Mouse (Mus musculus) testis, postnatal 14 days (tissue): ENCODE results near the gene Ndel1.

Experiments used
- DNase-seq: peaks from one replicate; pipeline ENCODE4 v3.0.0; 2021; ENCODE audit warnings: low spot score

The Ndel1 gene

DNA sequence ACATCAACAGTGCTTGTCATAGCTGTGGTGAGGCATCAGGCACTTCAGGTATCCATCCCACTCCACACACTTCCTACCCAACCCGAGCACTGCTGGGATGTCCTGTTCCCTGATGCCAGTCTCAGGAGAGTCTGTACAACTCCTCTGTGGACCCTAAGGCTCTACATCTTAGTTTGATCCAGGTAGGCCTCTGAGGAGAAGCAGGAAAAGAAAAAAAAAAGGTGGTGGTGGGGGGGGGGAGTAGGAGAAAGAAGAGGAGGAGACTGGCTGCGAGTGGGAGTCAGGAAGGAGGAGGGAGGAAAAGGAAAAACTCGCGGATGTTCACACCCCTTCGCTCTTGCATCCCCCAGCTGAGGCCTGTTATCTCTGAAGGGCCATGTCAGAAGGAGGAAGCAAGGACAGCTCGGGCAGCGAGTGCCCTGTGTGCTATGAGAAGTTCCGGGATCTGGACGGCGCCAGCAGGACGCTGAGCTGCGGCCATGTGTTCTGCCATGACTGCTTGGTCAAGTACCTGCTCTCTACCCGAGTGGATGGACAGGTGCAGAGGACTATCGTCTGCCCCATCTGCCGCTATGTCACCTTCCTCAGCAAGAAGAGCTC lies 20.7 kb upstream of the Ndel1 start:
- DNase-seq, result no peak

DNA sequence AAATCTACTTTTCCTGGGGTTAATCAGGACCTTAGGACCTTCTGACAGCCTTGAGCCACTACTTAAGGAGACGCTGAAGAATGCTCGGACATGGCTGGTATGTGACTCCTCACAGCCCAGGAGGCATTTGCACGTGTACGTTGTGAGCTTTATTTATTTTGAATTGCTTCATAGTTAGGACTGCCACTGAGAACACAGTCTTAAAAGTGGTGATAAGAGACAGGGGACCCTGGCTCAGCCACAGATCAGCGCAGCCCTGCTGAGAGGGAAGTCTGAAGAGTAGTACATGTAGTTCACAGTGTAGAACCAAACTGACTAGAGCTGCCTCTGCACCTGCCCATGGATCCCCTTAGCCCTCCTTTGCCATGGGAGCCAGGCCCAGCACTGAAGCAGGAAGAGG lies 20.2 kb upstream of the Ndel1 start:
- DNase-seq, result no peak

DNA sequence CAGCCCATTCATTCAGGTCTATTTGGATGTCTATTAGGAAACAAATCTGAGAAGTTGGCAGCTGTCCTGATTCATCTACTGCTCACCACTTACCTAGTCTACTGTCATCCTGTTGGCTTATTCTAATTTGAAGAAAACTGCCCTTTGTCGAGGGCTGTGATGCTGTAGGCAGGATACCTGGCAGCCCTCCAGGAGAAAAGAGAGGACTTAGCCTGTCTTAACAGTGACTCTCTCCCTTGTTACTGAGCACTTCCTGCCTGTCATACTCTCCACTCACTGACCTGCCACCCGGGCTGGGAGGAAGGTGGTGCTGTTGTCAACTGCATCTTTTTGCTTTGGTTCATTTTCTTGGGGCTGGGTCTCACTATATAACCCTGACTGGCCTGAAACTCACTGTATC lies 19.0 kb upstream of the Ndel1 start:
- DNase-seq, result no peak

DNA sequence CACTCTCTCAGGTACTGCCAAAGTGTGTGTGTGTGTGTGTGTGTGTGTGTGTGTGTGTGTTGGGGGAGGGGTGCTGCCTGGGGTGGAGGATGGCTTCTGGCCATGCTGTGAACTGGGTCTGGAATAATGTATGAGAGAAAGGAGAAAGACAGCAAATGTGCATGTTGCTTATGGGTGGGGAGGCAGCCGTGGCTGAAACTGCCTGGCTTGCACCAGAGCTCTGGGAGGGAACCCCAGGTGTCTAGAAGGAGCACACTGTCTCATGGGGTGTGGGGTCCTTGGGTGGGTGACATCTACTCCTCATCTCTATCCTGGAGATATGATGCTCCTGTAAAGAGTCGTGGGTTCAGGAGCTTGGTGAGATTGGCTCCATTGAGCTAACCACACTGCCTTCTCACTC lies 17.0 kb upstream of the Ndel1 start:
- no peak for DNase-seq

DNA sequence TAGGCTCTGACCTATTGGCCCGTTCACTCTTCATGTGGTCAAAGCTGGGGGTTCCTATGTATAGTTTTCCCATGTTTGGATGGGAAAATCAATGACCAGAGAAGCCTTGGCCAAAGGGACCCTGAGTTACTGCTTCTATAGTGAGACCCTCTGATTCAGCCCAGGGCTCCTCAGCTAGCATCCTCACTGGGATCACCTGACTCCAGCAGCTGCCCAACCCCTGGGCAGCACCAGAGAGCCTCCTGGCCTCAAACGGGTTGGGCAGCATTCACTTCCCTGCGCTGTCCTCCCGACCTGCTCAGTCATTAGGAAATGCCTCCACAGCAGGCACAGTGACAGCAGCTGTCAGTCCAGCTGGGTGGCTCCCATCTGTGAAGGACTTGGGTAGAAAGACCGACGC lies 16.6 kb upstream of the Ndel1 start, which contains the start of gene Rnf222:
Gene Rnf222 (plus strand): TSS at position 301 of the 400 bp plus-strand sequence.
- no peak for DNase-seq

DNA sequence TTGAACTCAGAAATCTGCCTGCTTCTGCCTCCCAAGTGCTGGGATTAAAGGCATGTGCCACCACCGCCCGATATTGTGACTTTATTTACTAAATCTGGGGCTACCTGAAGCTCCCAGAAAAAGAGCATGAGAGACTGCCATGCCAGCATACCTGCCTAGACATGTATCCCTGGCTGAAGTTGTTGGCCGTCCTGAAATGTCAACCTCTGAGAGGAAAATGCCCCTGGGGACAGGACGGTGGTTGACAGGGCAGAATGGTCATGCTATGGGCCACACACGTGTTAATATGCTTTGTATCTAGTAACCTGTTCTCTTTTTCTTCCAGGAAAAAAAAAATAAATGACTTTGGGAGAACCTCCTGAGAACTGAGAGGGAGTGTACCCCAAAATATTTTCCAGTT lies 14.4 kb upstream of the Ndel1 start:
- DNase-seq, result no peak

DNA sequence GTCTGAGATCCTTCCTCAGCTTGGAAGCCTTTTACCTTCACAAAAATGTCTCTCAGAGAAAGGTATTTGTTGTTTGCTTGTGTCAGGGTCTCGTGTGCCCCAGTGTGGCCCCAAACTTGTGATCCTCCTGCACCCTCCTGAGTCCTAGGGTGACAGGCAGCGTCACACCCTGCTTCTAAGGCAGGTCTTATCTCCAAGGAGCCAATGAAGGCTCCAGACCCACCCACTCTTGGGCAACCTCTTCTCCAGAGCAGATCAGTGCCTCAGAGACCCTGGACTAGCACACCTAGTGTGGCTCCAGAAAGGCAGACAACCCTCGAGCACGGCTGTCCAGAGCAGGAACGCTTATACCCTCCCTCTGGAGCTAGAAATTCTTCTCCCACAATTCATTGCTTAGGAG lies 12.7 kb upstream of the Ndel1 start:
- DNase-seq, result no peak

DNA sequence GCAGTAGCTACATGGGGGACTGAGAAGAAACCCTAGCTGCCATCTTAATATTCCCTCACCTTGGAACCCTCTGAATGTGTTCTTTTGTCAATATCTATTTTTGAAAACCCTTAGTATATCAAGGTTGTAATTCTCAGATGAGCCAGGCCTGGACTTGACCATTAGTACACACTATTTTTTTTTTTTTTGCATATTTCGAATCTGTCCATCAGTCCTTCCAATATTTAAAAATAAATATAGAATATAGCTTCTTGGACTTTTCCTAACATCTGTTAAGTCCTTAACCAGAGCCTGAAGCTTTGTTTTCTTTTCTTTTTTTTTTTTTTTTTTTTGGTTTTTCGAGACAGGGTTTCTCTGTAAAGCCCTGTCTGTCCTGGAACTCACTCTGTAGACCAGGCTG lies 12.2 kb upstream of the Ndel1 start:
- DNase-seq, result no peak

DNA sequence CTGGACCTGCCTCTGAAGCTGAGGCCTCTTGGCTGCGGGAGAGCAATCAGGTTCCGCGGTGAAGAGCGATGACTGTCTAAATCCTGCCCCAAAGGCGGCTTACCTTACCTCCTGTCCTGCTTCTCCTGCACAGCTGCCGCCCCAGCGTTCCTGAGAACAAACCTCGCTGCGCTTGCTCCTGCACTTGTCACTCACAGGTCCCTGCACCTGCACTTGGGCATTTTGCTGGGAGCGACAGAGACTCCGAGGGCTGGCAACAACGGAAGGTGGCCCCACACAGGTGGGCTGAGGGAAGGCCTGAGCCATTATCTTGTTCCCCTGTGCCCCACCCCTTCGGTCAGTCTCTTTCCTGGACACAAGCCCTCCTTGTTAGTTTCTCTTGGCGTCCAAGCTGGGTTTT lies 10.4 kb upstream of the Ndel1 start:
- DNase-seq, result no peak

DNA sequence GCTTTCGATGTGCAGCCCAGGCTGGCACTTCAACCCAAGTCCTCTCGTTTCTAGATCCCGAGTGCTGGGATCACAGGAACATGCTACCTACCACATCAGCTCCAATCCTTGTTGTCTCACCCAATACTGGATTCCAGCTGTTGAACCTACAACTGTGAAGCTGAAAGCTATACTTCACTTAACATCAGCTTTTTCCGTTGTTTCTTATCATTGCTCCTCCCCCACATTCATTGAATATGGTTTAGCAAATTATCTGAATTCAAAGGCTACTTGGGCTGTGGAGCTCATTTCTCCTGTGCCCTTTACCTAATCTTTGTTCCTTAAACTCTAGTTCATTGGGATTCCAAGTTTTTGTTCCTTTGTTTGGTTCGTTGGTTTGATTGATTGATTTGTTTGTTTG lies 7.2 kb upstream of the Ndel1 start:
- no peak for DNase-seq

DNA sequence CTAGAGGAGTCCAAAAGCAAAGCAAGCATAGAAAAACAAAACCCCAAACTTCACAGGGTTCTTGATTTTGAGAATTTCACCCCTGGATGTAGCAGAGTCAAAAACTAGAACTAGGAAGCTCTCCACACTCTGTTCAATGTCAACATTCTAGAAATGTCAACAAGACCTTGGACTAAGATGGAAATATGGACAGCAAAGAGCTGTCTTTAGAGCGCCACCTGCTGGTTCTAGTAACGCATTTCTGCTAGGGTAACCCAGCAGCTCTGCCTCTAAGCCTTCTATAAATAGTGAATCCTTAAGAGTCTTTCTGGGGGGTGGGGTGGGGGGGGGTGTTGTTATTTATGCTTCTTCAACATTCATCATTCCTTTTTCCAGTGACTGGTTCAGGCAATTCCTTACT lies 3.2 kb upstream of the Ndel1 start:
- no peak for DNase-seq

DNA sequence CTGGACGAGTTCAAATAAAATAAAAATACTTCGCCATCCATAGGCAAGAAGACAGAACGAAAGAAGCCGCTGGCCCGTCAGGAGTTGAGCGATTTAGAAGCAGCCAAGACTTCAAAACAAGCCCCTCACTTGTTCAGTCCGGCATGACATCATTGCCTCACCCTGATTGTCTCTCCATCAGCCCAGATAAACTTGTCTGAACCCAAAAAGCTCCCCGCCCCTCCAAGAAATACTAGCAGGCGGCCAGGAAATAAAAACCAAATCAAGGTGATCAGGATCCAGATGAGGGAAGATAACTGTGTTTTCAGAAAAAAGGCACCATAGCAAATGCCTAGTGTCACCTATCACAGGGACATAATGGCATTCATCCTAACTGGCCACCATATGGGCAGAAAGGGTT lies 381 bp downstream of the Ndel1 start:
- no peak for DNase-seq

DNA sequence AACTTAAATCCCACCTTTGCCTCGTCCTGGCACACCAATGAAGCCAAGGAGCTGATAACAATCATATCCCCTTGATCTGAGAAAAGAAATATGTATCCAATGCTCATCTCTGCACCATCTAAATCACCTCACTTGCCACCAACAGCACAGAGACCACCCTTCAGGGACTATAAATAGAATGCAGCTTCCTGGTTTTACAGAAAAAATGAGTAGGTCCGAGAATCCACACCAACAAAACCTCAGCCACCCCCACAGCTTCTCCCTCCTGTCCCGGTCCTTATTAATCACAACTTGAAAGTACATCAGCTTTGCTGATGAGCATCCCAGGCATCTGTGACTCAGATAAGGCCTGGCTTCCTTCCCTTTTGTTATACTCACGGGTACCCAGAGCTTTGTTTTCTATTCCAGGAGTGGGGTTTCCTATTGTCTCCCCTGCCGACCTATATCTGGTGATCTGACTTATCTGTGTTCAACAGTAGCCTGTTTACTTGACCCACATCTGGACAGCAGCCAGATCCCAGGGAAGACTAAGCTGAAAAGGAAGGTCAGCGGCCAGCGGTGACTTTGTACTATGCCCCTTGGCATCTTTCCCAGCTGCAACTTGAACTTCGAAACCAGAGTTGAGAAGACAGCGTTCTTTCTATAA lies 7.0 kb downstream of the Ndel1 start:
- peak; percentile 75 for DNase-seq

DNA sequence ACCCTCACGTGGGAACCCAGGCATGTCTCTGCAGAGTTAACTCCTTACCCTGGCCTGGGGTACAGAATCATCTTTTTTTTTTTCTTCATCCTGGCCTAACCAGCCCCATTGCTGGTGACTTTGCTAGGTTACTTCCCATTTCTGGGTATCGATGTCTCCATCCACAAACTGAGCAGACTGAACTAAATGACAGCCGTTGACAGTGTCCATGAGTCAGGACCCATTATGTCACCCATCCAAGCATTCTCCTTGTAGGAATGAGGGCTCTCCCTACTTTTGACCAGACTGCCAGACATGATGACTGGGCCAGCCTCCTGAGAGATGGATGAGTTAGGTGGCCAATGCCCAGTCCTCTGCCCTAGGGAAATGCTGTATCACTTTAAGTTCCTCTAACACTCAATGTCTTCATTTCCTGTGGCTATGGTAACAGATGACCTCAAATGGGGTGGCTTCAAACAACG lies 8.0 kb downstream of the Ndel1 start:
- DNase-seq, result no peak

DNA sequence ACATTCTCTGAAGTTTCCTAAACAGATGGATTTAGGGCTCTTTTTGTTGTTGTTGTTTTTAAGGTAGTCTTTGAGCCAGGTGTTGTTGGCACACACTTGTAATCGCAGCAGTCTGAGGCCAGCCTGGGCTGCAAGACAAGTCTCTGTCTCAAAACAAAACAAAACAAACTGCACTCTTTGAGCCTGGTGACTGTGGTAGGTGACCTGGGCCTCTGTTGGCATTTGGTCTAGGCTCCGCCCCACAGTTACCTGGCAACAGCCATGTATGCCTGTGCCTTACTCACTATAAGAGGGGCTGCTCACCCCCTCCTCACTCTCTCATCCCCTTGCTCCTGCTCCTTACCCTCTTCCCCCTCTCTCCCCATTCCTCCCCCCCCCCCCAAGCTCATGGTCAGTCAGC lies 9.4 kb downstream of the Ndel1 start:
- DNase-seq, result no peak

DNA sequence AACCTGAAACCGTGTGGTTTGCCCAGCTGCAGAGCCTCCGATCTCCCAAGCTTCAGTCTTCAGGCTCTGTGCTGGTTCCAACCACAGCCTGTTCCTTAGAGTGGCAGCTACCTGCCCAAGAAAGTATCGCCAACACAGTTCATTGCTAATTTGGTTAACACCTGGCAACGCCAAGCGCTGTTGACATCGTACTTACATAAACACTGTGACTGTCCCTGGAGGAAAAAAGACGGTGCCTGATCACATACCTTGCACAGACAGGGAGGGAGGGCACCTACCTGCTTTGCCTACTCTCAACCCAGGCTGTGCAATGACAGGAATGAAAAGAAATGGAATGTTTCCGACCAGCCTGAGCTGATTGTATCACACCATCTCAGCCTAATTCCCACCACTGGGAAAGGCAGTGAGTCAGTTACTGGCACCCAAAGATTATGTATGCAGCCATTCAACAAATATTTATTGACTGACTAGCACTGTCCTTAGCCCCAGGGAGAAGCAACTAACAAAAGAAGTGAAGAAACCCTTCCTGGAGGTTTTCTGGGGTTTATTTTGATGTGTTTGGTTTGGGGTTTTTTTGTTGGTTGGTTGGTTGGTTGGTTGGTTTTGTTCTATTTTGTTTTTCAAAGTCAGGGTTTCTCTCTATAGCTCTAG lies 11.6 kb downstream of the Ndel1 start:
- no peak for DNase-seq

DNA sequence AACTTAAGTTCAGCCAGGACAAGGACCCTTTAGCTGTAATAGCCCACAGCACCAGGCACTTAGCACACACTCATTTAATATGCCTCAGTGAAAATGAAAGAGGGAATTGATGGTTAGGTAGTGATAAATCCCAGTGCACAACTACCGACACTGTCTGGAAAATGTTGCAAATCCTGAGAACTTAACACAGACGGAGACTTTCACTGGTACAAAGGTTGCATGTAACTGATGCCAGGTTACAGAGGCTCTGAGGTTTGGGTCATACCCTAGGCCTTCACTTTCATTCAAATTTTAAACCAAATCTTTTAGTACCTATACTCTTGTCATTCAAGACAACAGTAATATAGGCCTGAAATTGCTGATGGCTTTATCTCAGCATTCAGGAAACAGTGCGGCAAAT lies 14.3 kb downstream of the Ndel1 start:
- DNase-seq, result no peak

DNA sequence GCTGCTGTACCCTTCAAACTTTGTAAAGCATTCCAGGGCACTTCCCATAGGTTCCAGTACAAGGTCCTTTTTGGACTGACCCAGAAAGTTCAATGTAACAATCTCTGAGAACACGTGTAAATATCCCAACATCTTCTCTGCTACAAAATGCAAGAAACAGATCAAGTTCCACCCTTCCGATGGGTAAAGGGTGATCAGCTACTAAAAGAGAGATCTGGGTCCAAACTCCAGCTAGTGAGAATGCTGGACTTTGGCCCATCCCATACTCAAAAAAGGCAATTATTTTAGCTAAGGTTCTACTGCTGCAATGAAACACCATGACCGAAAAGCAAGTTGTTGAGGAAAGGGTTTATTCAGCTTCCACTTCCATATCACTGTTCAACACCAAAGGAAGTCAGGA lies 17.0 kb downstream of the Ndel1 start:
- no peak for DNase-seq

DNA sequence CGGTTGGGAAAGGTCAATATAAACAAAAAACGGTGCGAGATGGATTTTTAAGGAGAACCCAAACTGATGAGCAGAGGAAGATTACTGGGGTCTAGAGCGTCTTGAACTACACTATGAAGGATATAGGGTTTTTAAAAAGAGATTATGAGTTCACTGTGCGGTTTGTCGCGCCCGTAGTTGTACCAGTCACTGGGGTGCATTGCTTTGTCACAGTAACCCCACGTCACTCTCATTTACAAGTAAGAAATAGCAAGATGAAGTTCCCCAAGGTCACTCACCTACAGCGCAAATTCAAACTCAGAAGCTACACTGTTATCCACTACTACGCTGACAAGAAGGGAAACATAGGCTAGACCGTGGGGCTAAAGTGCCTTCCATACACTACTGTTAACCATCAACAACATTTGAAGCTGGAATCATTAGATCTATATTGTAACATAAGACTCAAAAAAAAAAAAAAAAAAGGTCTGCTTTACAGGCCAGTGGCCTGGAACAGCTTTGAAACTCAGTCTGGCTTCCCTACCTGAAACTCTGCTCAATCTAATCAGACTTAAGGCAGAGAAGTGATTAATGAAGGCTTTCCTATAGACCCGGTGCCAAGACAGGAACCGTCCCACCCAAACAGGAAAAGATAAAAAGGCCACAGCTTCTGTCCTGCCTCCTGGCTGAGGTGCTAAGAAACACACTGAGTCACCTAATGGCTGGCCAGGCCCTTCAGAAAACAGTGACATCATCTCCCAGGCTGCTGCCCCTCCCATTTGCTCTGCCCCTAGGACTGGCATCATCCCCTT lies 17.9 kb downstream of the Ndel1 start:
- peak; percentile 14 for DNase-seq

DNA sequence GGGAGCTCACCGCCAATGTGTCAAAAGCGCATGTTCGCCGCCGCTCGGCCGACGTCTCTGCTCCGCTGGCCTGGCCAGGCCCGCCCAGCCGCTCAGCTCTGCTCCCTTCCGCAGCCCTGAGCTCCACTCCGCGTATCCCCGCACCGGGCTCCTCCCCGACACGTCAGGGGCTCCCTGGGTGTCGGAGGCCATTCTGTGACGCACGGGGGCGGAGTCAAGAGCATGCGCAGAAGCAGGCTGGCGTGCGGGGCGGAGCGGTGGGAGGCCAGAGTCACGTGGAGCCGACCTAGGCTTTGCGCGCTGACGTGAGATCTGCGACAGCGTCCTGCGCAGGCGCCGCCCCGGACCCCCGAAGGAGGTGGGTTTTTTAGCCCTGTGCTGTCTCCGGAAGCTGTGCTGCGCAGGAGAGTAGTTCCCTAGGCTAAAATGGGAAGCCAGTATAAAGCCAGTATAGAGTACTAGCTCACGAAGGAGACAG lies 18.7 kb downstream of the Ndel1 start:
- DNase-seq, result peak; percentile 100

DNA sequence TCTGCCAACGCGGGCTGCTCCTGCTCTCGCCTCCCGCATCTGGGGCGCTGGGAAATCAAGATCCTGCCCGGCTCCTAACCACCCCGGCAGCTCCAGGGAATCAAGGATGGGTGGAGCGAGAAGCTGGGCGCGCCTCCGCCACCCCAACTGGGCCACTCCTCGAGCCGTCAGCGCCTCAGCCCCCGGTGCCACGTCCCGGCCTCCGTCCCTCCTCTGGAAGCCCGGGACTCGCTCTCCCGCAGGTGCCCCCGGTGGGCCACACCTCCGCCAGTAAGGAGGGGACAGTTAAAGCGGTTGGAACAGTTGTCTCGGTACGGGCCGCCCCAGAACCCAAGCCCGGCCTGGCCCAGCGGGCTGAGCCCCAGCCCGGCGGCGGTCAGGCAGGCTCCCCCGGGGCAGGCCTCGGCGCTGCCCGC lies 19.2 kb downstream of the Ndel1 start:
- DNase-seq, result peak; percentile 83

DNA sequence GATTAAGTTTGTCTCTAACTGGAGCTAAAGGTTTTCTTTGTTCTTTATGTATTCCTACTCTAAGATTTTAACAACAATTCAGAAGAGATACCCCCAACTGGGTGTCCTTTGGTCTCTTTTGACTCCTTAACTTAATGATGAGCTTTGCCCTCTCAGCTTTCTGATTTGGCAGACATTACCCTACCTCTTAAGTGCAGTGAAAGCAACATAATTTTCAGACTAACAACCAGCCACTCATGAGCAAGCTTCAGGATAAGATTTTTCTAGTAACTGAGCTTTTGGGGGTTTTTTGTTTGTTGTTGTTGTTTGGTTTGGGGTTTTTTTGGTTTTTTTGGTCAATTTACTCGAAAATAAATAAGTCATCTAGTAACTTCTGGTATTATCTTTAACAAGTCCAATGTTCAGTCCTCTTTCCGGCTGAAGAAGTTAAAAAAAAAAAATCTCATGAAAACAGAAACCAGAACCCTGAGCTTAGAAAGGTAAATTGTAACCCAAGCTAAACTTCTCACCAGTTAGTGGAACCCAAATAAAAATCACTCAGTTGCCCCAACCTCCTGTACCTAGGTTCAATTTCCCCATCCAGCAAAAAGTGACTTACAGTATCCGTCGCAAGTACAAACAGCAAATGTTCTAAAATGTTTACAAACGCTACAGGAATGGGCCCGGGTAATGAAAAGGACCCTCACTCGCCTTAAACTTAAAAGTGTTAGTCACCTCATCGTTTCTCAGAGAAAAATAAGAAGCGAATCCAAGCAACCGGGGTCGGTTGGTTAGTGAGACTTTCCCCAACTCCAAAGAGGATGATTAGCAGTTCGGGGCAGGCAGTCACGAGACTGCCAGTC lies 19.8 kb downstream of the Ndel1 start:
- no peak for DNase-seq
